Mouse (Mus musculus): ENCODE data around the gene Dhx8. TPM values are rescaled to one million over a fixed set of nuclear protein-coding genes. Genes with fewer than 3 reads are reported as not detected.

Gene Dhx8
- 47.4 and 47.9 TPM in 2 replicates for polyA plus RNA-seq (2015; fragmentation: Nextera tagmentation; extraction: Ambion mirVana)

DNA sequence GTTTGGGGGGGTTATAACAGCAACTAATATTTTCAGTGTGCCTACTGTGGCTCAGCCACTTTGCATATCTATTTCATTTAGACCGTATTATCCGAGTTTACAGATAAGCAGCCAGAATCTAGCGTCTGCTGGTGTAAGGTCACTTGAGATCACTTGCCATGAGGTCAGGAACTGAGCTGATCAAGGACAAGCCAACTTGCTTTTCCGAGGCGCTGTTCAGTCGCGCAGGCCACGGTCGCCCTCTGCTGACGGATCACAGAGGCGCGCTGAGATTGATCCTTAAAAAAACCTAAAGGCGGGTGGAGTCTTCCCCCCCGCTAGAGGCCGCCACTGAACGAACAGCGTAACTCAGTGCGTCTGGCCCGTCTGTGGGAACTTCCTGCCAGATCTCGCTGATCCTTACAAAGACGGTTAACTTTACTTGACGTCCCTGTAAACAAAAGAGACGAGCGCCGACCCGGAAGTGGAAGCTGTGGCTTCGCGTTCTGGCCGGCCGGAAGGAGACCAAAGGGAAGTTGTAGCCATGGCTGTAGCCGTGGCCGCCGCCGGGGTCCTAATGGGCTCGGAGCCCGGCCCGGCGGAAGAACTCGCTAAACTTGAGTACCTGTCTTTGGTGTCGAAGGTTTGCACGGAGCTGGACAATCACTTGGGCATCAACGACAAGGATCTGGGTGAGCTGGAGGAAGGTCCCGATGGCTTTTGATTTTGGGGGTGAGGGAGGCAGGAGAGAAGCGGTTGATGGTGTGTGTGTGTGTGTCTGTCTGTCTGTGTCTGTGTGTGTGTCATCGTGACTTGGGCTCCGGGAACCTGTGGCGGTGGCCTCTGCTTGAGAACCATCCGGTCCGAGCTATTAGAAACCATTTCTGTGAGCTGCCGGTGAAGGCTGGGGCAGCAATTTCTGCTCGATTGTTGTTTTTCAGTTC, at the start of gene Dhx8:
Gene Dhx8 (plus strand): TSS at position 402 of the 923 bp plus-strand sequence.
- WGBS, result under 1% methylated on average over 51 of the region's 51 CpGs
- no peaks in the 10 kb centered on the region for H3K9me3 ChIP-seq

DNA sequence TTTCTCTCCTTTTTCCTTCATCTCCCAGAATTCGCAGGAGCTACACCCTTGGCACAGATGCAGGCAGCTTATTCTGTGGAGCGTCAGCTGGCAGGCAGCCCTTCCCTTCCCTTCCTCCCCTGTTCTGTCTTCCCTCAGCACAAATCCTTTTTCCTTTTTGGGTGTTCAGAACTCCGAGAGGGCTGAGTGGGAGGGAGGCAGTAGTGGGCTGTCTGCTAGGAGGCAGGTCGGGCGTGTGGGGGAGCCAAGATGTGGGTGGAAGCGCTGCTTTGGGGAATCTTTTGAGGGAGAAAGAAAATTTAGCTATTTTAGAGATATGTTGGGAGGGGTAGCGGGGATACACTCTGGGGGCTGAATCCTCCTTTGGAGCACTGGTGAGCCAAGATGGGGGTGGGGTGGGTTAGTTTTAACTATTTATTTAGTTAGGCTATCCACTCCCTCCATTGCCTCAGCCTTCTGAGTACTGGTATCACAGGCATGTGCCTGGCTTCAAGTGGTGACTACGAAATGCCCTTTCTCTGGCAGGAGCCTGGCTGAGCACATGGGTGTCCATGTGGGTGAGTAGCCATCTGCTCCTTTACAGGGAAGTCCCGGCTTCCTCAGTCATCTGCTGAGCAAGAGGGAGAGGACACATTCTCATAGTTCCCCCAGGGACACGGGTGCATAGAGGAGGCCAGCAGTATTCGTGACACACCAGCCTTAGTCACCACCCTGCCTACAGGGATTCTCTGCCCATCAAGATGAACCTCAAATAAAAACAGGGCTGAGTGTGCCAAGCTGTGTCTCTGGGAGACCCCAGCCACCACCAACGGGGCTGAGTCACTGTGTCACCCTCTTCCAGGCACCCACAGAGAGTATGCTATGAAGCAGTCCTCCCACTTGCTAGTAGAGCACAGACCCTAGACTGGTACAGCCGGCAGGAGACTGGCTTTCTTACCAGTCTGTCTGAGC, 45.1 kb upstream of the Dhx8 start:
- ATAC-seq (ENCODE audit: low FRiP score, low read depth), result no peak
- WGBS, result 57% methylated on average over 13 of the region's 13 CpGs
- Histone ChIP-seq H3K27me3 (no peaks in the 10 kb centered on the region), H3K9me3 (no peaks in the 10 kb centered on the region), H3K4me1 (no peaks in the 10 kb centered on the region), H3K4me3 (no peak overlapping the region), H3K9ac (no peak overlapping the region), H3K27ac (no peak overlapping the region), H3K4me2 (replicated peaks) (no peak overlapping the region), H3K36me3 (no peaks in the 10 kb centered on the region)

More for the DNA sequence above, at the start of gene Dhx8:
- Histone ChIP-seq H3K9ac (peak within 1 kb of the TSS; percentile 83), H3K4me3 (peak within 1 kb of the TSS; percentile 69), H3K4me1 (peaks cover 12% of the 10 kb centered on the region), H3K4me2 (replicated peaks) (peak within 1 kb of the TSS; percentile 88), H3K36me3 (peaks cover 33% of the 10 kb centered on the region), H3K27me3 (no peaks in the 10 kb centered on the region), H3K27ac (no peak within 1 kb of the TSS)
- ATAC-seq (ENCODE audit: low FRiP score, low read depth), result peak; percentile 99

DNA sequence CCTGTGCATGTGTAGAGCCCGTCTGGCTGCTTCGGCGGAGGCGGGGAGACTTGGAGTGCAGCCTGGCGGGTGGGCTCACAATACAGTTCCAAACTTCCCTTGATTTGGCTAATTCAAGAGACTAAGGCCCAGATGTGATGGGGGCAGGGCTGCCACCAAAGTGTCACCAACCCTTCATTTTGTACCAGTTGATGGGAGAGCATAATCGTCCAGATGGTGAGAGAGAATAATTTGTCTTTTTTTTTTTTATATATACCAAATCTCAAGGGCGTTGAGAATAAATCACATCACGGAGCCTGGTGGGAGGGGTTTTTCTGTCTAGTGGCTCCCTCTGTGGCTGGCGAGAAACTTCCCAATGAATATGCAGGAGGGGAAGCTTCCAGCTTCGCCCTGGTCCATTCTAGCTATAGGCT, 43.0 kb upstream of the Dhx8 start:
- Histone ChIP-seq H3K4me2 (replicated peaks) (no peak overlapping the region), H3K27me3 (no peaks in the 10 kb centered on the region), H3K36me3 (no peaks in the 10 kb centered on the region), H3K9ac (no peak overlapping the region), H3K27ac (no peak overlapping the region), H3K9me3 (no peaks in the 10 kb centered on the region), H3K4me3 (no peak overlapping the region), H3K4me1 (no peaks in the 10 kb centered on the region)
- WGBS, result 71% methylated on average over 10 of the region's 10 CpGs
- ATAC-seq (ENCODE audit: low FRiP score, low read depth), result no peak

DNA sequence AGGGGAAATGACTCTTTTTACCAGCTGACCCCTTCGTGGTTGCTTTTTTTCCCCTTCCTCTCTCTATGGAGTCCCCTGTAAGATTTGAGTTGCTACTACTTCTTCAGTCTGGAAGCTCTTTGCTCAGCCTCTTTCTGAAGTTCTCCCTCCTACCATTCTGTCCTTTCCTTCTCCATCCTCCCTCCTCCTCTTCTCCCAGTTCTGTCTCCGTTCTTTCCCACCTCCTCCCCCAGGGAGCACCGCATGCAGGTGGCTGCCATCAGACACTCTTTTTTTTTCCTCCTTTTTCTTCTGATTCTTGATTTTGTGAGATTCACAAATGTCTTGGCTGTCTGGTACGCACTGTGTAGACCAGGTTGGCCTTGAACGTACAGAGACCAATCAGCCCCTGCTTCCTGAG, 42.4 kb upstream of the Dhx8 start:
- Histone ChIP-seq H3K27ac (no peak overlapping the region), H3K9me3 (no peaks in the 10 kb centered on the region), H3K27me3 (no peaks in the 10 kb centered on the region), H3K36me3 (no peaks in the 10 kb centered on the region), H3K9ac (no peak overlapping the region), H3K4me2 (replicated peaks) (no peak overlapping the region), H3K4me1 (no peaks in the 10 kb centered on the region), H3K4me3 (no peak overlapping the region)
- whole genome bisulfite sequencing, result 66% methylated on average over 5 of the region's 5 CpGs
- ATAC-seq (ENCODE audit: low FRiP score, low read depth), result no peak

DNA sequence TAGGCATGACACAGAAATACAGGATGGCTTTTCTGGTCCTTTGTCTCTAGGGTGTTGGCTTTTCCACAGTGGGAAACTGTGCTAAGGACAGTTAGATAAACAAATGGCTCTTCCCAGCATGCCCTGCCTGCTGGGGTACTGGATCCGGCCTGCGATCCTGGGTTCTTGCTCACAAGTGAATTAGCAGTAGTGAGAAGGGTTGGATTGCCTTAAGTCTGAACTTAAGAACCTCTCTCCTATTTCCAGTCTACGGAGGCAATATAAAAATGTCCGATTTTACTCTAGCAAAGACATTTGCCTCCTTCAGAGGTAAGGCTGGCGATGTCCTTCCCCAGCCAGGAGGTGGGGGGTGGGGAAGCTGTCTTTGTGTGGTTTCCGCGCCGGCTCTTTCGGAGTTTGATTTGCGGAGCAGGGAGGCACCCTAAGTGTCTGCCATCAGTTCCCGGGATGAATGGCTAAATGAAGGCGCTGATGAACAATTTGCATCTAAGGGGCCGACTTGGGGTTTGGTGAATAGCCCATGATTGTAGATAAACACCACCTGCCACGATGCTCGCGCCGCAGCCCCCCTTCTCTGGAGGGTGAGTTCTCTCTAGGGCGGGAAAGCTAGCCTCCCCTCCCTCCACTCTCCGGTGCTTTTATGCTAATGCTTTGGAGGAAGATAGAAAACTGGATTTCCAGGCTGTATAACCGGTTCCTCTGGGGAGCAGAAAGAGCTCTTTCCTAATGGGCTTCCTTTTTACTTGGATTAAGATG, 36.6 kb upstream of the Dhx8 start:
- Histone ChIP-seq H3K27me3 (no peaks in the 10 kb centered on the region), H3K4me3 (peak overlapping the region; percentile 30), H3K36me3 (no peaks in the 10 kb centered on the region), H3K4me2 (replicated peaks) (peak overlapping the region; percentile 61), H3K9ac (peak overlapping the region; percentile 60), H3K27ac (no peak overlapping the region), H3K9me3 (no peaks in the 10 kb centered on the region), H3K4me1 (peaks cover 18% of the 10 kb centered on the region)
- 7% methylated on average over 20 of the region's 20 CpGs for WGBS
- no peak for ATAC-seq (ENCODE audit: low FRiP score, low read depth)

DNA sequence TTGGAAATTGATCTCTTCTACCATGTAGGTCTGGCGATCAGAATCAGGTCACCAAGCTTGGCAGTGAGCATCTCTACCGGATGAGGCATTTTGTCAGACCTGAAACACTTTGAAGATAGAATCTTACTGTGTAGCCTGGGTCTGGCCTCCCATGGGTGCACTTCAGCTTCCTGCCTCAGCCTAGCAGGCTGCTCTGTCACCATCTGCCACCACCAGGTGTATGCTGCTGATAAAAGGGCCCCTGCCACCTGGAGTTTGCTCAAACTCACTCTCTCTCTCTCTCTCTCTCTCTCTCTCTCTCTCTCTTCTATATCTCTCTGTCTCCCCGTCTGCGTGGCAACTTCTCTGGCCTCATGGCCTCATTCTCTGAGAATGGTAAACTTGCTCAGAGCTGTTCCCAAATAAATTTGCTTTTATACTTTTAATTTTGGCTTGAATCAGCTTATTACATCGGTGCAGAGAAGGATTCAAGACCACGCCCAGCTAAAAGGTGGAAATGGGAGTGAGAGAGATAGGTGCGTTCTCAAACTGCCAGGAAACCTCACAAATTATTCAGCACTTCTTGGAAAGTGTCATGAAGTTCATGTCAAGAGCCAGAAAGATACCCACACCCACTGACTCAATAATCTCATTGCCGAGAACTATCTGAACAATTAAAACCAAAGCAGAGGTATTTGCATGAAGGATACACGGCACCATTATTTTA, 35.4 kb upstream of the Dhx8 start:
- Histone ChIP-seq H3K4me1 (peaks cover 18% of the 10 kb centered on the region), H3K36me3 (no peaks in the 10 kb centered on the region), H3K27ac (no peak overlapping the region), H3K4me2 (replicated peaks) (no peak overlapping the region), H3K4me3 (no peak overlapping the region), H3K27me3 (no peaks in the 10 kb centered on the region), H3K9me3 (no peaks in the 10 kb centered on the region), H3K9ac (no peak overlapping the region)
- ATAC-seq (ENCODE audit: low FRiP score, low read depth), result no peak
- 94% methylated on average over 9 of the region's 9 CpGs for WGBS

DNA sequence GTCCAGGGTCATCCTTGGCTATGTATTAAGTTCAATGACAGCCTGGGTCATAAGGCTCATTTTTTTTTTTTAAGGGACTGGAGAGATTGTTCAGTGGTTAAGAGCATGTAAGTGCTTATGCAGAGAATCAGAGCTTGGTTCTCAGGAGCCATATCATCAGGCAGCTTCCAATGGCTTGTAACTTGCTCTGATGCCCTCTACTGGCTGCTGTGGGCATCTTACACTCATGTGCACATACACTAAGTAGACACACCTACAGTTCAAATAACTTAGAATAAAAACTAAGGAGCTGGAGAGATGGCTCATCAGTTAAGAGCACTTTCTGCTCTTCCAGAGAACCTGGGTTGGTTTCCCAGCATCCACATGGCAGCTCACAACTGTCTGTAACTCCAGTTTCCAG, 34.6 kb upstream of the Dhx8 start:
- Histone ChIP-seq H3K4me2 (replicated peaks) (no peak overlapping the region), H3K27me3 (no peaks in the 10 kb centered on the region), H3K27ac (no peak overlapping the region), H3K9me3 (no peaks in the 10 kb centered on the region), H3K36me3 (no peaks in the 10 kb centered on the region), H3K9ac (no peak overlapping the region), H3K4me3 (no peak overlapping the region), H3K4me1 (peaks cover 18% of the 10 kb centered on the region)
- no peak for ATAC-seq (ENCODE audit: low FRiP score, low read depth)

DNA sequence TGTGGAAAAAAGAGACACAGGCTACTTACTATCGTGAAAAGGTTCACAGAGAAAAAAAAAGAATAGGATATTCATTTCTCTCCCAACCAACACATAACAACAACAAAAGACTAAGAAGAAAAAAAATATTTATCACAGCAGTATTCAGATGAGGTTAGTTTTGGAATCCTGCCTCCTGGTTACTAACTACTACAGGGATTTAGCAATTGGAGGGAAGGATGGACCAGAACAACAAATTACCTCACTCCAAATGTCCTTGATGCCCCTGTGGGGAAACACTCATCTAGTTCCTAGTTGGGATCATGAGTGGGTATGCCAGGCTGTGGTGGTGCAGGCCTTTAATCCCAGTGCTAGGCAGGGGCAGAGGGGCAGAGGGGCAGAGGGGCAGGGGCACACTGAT, 33.2 kb upstream of the Dhx8 start:
- Histone ChIP-seq H3K9me3 (no peaks in the 10 kb centered on the region), H3K36me3 (no peaks in the 10 kb centered on the region), H3K4me1 (peaks cover 26% of the 10 kb centered on the region), H3K27me3 (no peaks in the 10 kb centered on the region), H3K27ac (no peak overlapping the region), H3K9ac (no peak overlapping the region), H3K4me2 (replicated peaks) (no peak overlapping the region), H3K4me3 (no peak overlapping the region)
- WGBS, result 96% methylated on average over 1 of the region's 1 CpGs
- no peak for ATAC-seq (ENCODE audit: low FRiP score, low read depth)

DNA sequence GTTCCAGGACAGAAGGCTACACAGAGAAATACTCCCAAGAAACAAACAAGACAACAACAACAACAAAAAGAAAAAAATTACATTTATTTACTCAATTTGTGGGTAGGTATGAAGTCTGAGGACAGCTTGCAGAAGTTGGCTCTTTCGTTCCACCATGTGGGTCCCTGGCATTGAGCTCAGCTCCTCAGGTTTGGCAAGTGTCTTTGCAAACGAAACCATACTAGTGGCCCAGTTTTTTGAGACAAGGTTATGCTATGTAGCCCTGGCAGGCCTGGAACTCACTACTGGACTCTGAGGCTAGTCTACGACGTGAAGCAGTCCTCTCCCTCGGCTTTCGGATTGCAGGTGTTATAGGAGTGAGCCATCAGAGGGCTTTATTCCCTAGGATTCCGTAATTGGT, 32.7 kb upstream of the Dhx8 start:
- Histone ChIP-seq H3K4me1 (peaks cover 27% of the 10 kb centered on the region), H3K4me2 (replicated peaks) (no peak overlapping the region), H3K27ac (no peak overlapping the region), H3K9ac (no peak overlapping the region), H3K9me3 (no peaks in the 10 kb centered on the region), H3K27me3 (no peaks in the 10 kb centered on the region), H3K36me3 (no peaks in the 10 kb centered on the region), H3K4me3 (no peak overlapping the region)
- WGBS, result 28% methylated on average over 7 of the region's 7 CpGs
- no peak for ATAC-seq (ENCODE audit: low FRiP score, low read depth)

DNA sequence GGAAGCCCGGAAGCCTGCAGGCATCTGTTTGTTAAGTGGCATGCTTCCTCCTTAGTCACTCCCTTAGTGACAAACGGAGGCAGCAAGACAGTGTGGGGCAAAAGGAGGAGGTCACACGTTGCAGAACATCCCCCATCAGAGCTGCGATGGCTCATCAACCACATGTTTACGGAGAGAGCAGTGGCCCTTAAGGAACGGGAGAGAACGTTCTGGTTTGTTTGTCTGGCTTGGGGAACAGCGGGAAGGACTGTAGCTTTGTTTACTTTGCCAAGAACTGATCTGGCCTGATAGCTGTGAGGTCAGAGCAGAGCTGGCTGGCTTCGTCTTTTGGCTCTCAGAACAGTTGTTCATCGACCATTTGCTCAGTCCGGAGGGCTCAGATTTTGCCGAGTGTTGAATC, 32.3 kb upstream of the Dhx8 start:
- Histone ChIP-seq H3K4me1 (peaks cover 27% of the 10 kb centered on the region), H3K36me3 (no peaks in the 10 kb centered on the region), H3K9ac (no peak overlapping the region), H3K27me3 (no peaks in the 10 kb centered on the region), H3K9me3 (no peaks in the 10 kb centered on the region), H3K27ac (no peak overlapping the region), H3K4me3 (no peak overlapping the region), H3K4me2 (replicated peaks) (no peak overlapping the region)
- ATAC-seq (ENCODE audit: low FRiP score, low read depth), result no peak
- WGBS, result 17% methylated on average over 12 of the region's 12 CpGs

DNA sequence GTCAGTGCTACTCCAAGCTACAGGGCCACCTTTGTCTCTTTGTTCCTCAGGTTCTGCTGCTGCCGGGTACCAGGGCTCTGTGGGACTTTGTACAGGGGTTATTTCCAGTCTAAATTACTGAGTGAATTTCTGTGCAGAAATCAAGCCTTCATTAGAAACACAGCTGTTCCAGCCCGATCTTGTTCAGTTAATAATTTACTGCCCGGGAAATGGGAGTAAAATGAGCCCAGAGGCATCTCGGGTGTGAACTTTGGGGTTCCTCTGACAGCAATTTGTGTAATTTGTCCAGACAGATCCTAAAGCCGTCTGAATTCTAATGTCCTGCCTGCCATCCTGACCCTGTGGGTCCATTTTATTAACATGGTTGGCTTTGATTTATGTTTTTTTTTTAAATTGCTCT, 28.6 kb upstream of the Dhx8 start:
- Histone ChIP-seq H3K4me1 (peaks cover 17% of the 10 kb centered on the region), H3K9ac (no peak overlapping the region), H3K4me2 (replicated peaks) (0 out of 2 replicates have a peak overlapping the region, but pooled peaks have one; percentile 4), H3K36me3 (no peaks in the 10 kb centered on the region), H3K4me3 (no peak overlapping the region), H3K27ac (peak overlapping the region; percentile 16; the same call in 1 of the 2 replicates), H3K9me3 (no peaks in the 10 kb centered on the region), H3K27me3 (no peaks in the 10 kb centered on the region)
- ATAC-seq (ENCODE audit: low FRiP score, low read depth), result no peak
- WGBS, result 13% methylated on average over 5 of the region's 5 CpGs
